Mouse (Mus musculus) cerebellum, adult 9-10 months (tissue): ENCODE measurements around the gene Pde4b.
A peak's percentile ranks its signal among the peaks of the same experiment; 100 is the strongest.

Experiments used
- DNase-seq: peaks from one replicate; pipeline ENCODE4 v3.0.0; 2022

Gene Pde4b

GRCm38 (mm10) chr4:102297558-102297957 lies 210.2 kb downstream of the Pde4b start:
- DNase-seq: peak; percentile 55

- no peak for DNase-seq
These were observed 215.2 kb downstream of the Pde4b start for GRCm38 (mm10) chr4:102302568-102302967.

GRCm38 (mm10) chr4:102307661-102308297 lies 220.4 kb downstream of the Pde4b start:
- DNase-seq: no peak

GRCm38 (mm10) chr4:102310630-102311029 lies 223.3 kb downstream of the Pde4b start:
- no peak for DNase-seq

GRCm38 (mm10) chr4:102316011-102316410 lies 228.7 kb downstream of the Pde4b start:
- DNase-seq: peak; percentile 42

GRCm38 (mm10) chr4:102316699-102317285 lies 229.4 kb downstream of the Pde4b start:
- DNase-seq: no peak

- peak; percentile 56 for DNase-seq
These were observed 231.3 kb downstream of the Pde4b start for GRCm38 (mm10) chr4:102318596-102318995.

- no peak for DNase-seq
These were observed 234.0 kb downstream of the Pde4b start for GRCm38 (mm10) chr4:102321340-102321739.

- DNase-seq: no peak
These were observed 245.0 kb downstream of the Pde4b start for GRCm38 (mm10) chr4:102332386-102332785.

GRCm38 (mm10) chr4:102332885-102333284 lies 245.5 kb downstream of the Pde4b start:
- no peak for DNase-seq

GRCm38 (mm10) chr4:102346911-102347492 lies 259.7 kb downstream of the Pde4b start:
- no peak for DNase-seq

- no peak for DNase-seq
These were observed 264.4 kb downstream of the Pde4b start for GRCm38 (mm10) chr4:102351476-102352475.

GRCm38 (mm10) chr4:102353641-102354403 lies 266.5 kb downstream of the Pde4b start:
- DNase-seq: peak; percentile 93

- DNase-seq: no peak
These were observed 280.9 kb downstream of the Pde4b start for GRCm38 (mm10) chr4:102368105-102368735.

- no peak for DNase-seq
These were observed 287.3 kb downstream of the Pde4b start for GRCm38 (mm10) chr4:102374614-102375013.

- no peak for DNase-seq
These were observed 295.6 kb downstream of the Pde4b start for GRCm38 (mm10) chr4:102382763-102383505.

- DNase-seq: no peak
These were observed 306.3 kb downstream of the Pde4b start for GRCm38 (mm10) chr4:102393605-102394004.

GRCm38 (mm10) chr4:102397334-102397733 lies 310.0 kb downstream of the Pde4b start:
- no peak for DNase-seq

GRCm38 (mm10) chr4:102398512-102398911 lies 311.2 kb downstream of the Pde4b start:
- no peak for DNase-seq

GRCm38 (mm10) chr4:102406848-102407247 lies 319.5 kb downstream of the Pde4b start:
- no peak for DNase-seq

- no peak for DNase-seq
These were observed 320.8 kb downstream of the Pde4b start for GRCm38 (mm10) chr4:102408132-102408531.
